Mouse (Mus musculus): ENCODE data around the gene Ly86. TPM values are rescaled to one million over a fixed set of nuclear protein-coding genes. Genes with fewer than 3 reads are reported as not detected.

Gene Ly86
- polyA plus RNA-seq, 1 experiment from 2014 or later: 7.0 TPM

GRCm38 (mm10) chr13:37358112-37358511 lies 13.1 kb downstream of the Ly86 start:
- Histone ChIP-seq H3K4me3 (ENCODE audit: low read depth, low read length) (no peak overlapping the region), H3K9me3 (ENCODE audit: control insufficient read depth, low read length) (no peaks in the 10 kb centered on the region), H3K27me3 (ENCODE audit: control insufficient read depth, insufficient read depth, low read length) (no peaks in the 10 kb centered on the region), H3K4me1 (ENCODE audit: control insufficient read depth, insufficient read depth, low read length) (no peaks in the 10 kb centered on the region), H3K4me2 (no peak overlapping the region), H3K36me3 (ENCODE audit: control insufficient read depth, insufficient read depth, low read length) (no peaks in the 10 kb centered on the region), H3K9ac (ENCODE audit: low read length) (no peak overlapping the region), H3K27ac (ENCODE audit: low read depth, low read length) (no peak overlapping the region)
- no peak for DNase-seq (ENCODE audit: low spot score, missing footprints)
- ATAC-seq (ENCODE audit: low FRiP score): no peak
- 86% methylated on average over 2 of the region's 2 CpGs for WGBS

DNA sequence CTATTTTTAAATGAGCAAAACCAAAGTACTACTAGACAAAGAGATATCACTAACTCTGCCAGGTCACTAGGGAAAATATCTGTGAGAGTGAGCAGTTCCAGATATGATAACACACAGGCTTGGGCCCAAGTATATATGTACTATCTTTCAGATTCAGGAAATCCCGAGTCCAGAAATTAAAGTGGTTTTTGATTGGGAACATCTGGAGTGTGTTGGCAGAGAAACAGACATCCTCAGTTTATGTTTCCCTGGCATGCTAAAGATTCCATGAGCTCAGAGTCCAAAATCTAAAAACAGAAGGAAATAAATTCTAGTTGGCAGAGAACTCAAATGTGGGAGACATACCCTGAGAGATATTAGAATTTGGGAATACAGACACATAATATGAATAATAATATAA lies 16.2 kb downstream of the Ly86 start:
- Histone ChIP-seq H3K9me3 (ENCODE audit: control insufficient read depth, low read length) (no peaks in the 10 kb centered on the region), H3K9ac (ENCODE audit: low read length) (no peak overlapping the region), H3K27ac (ENCODE audit: low read depth, low read length) (no peak overlapping the region), H3K4me2 (no peak overlapping the region), H3K4me1 (ENCODE audit: control insufficient read depth, insufficient read depth, low read length) (no peaks in the 10 kb centered on the region), H3K4me3 (ENCODE audit: low read depth, low read length) (no peak overlapping the region), H3K27me3 (ENCODE audit: control insufficient read depth, insufficient read depth, low read length) (no peaks in the 10 kb centered on the region), H3K36me3 (ENCODE audit: control insufficient read depth, insufficient read depth, low read length) (no peaks in the 10 kb centered on the region)
- WGBS: 80% methylated on average over 1 of the region's 1 CpGs
- ATAC-seq (ENCODE audit: low FRiP score): no peak
- no peak for DNase-seq (ENCODE audit: low spot score, missing footprints)

DNA sequence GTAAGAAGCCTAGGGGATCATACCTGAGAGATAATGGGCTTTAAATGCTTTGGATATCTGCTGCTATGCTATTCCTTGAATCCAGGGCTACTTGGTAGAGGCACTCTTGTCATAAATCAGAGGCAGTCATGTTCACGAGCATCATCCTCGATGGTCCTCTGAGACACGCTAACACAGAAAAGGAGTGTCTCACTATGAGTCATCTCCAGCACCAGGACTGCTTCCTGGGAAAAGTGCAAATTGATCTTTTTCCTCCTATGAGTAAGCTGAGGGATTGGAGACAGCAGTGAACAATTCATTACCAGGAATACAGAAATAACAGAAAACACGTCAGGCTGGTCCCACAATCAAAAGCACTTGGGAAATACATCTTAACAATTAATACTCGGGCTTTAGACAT lies 19.3 kb downstream of the Ly86 start:
- no peak overlapping the region for H3K4me3 ChIP-seq (ENCODE audit: low read depth, low read length)
- no peak for DNase-seq (ENCODE audit: low spot score, missing footprints)
- no peak for ATAC-seq (ENCODE audit: low FRiP score)
- H3K4me1 ChIP-seq (ENCODE audit: control insufficient read depth, insufficient read depth, low read length): no peaks in the 10 kb centered on the region
- WGBS: 81% methylated on average over 5 of the region's 5 CpGs
- no peak overlapping the region for H3K4me2 ChIP-seq
- no peaks in the 10 kb centered on the region for H3K9me3 ChIP-seq (ENCODE audit: control insufficient read depth, low read length)
- H3K9ac ChIP-seq (ENCODE audit: low read length): no peak overlapping the region
- no peaks in the 10 kb centered on the region for H3K36me3 ChIP-seq (ENCODE audit: control insufficient read depth, insufficient read depth, low read length)
- no peaks in the 10 kb centered on the region for H3K27me3 ChIP-seq (ENCODE audit: control insufficient read depth, insufficient read depth, low read length)
- no peak overlapping the region for H3K27ac ChIP-seq (ENCODE audit: low read depth, low read length)

- Histone ChIP-seq H3K27me3 (ENCODE audit: control insufficient read depth, insufficient read depth, low read length) (no peaks in the 10 kb centered on the region), H3K9me3 (ENCODE audit: control insufficient read depth, low read length) (no peaks in the 10 kb centered on the region), H3K4me3 (ENCODE audit: low read depth, low read length) (no peak overlapping the region), H3K9ac (ENCODE audit: low read length) (no peak overlapping the region), H3K4me2 (no peak overlapping the region), H3K27ac (ENCODE audit: low read depth, low read length) (no peak overlapping the region), H3K4me1 (ENCODE audit: control insufficient read depth, insufficient read depth, low read length) (peaks cover 5% of the 10 kb centered on the region; the same call in 1 of the 2 replicates), H3K36me3 (ENCODE audit: control insufficient read depth, insufficient read depth, low read length) (no peaks in the 10 kb centered on the region)
- WGBS: 85% methylated on average over 5 of the region's 5 CpGs
- no peak for ATAC-seq (ENCODE audit: low FRiP score)
- DNase-seq (ENCODE audit: low spot score, missing footprints): no peak
Measured at GRCm38 (mm10) chr13:37376411-37376810, 31.4 kb downstream of the Ly86 start.

DNA sequence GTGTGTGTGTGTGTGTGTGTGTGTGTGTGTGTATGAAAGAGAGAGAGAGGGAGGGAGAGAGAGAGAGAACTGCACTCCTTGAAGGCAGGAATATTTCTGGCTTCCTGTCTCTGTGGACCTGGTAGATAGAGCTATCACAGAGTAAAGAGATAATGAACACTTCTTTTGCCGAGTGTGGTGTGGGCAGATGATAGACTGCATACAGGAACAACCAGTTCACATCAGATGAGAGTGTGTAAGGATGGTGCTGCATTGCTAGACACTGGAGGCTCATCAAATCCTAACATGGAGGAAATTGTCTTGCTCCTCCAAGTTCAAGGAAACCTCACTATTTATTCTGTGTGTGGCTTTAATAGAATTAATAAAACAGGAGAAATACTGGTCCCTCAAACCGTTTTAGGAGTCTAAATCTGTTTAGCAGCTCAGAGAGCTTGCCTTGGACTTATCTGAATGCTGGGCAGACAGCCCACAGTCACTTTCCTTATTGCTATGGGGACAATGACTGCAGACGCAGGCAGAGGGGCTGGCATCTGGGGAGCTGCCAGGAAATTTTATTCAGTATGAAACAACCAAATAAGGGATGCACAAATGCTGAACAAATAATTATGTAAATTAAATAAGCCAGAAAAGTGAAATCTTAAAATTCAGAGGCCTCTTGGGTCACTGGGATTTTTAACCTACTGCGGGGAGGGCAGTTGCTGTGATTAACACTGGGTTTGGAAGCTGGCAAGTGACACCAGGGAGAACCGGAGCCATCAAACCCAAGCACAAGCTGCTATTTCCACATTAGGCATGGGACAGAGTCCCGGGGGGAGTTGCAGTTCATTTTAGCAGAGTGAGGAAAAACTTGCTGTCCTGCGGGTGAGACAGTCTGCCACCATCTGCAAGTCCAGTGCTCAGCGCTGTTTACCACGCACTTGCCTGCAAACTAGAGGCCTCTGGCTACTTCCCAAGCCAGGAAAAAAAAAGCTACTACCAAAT lies 43.5 kb downstream of the Ly86 start:
- no peak overlapping the region for H3K27ac ChIP-seq (ENCODE audit: low read depth, low read length)

DNA sequence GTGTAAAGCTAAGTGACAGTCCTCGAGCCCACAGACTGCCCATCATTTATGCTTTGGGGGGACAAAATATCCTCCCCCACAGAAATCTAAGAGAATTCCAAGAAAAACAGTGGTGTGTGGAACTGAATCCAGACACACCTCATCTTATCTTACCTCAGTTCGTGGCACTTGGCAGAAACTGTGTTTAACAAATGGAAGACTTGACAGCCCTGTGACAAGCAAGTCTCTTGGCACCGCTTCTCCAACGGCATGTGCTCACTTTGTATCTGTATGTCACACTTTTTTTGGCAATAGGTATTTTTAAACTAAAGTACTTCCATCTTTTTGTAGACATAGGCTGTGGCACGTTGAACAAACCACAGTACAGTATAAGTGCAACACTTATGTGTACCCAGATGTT lies 44.3 kb downstream of the Ly86 start:
- H3K36me3 ChIP-seq (ENCODE audit: control insufficient read depth, insufficient read depth, low read length): no peaks in the 10 kb centered on the region
- H3K9ac ChIP-seq (ENCODE audit: low read length): no peak overlapping the region
- H3K27ac ChIP-seq (ENCODE audit: low read depth, low read length): no peak overlapping the region
- no peaks in the 10 kb centered on the region for H3K9me3 ChIP-seq (ENCODE audit: control insufficient read depth, low read length)
- 88% methylated on average over 5 of the region's 5 CpGs for WGBS
- DNase-seq (ENCODE audit: low spot score, missing footprints): no peak
- no peak overlapping the region for H3K4me3 ChIP-seq (ENCODE audit: low read depth, low read length)
- no peaks in the 10 kb centered on the region for H3K27me3 ChIP-seq (ENCODE audit: control insufficient read depth, insufficient read depth, low read length)
- ATAC-seq (ENCODE audit: low FRiP score): no peak
- no peaks in the 10 kb centered on the region for H3K4me1 ChIP-seq (ENCODE audit: control insufficient read depth, insufficient read depth, low read length)
- H3K4me2 ChIP-seq: no peak overlapping the region

More for the DNA sequence above, 43.5 kb downstream of the Ly86 start:
- WGBS: 72% methylated on average over 9 of the region's 9 CpGs
- H3K4me1 ChIP-seq (ENCODE audit: control insufficient read depth, insufficient read depth, low read length): no peaks in the 10 kb centered on the region
- H3K27me3 ChIP-seq (ENCODE audit: control insufficient read depth, insufficient read depth, low read length): no peaks in the 10 kb centered on the region
- no peak overlapping the region for H3K4me3 ChIP-seq (ENCODE audit: low read depth, low read length)
- H3K9me3 ChIP-seq (ENCODE audit: control insufficient read depth, low read length): no peaks in the 10 kb centered on the region
- ATAC-seq (ENCODE audit: low FRiP score) (no peak), DNase-seq (ENCODE audit: low spot score, missing footprints) (no peak)
- no peaks in the 10 kb centered on the region for H3K36me3 ChIP-seq (ENCODE audit: control insufficient read depth, insufficient read depth, low read length)
- no peak overlapping the region for H3K9ac ChIP-seq (ENCODE audit: low read length)
- no peak overlapping the region for H3K4me2 ChIP-seq

- DNase-seq (ENCODE audit: low spot score, missing footprints) (no peak), ATAC-seq (ENCODE audit: low FRiP score) (no peak)
- no peak overlapping the region for H3K4me3 ChIP-seq (ENCODE audit: low read depth, low read length)
- no peak overlapping the region for H3K9ac ChIP-seq (ENCODE audit: low read length)
- no peaks in the 10 kb centered on the region for H3K36me3 ChIP-seq (ENCODE audit: control insufficient read depth, insufficient read depth, low read length)
- H3K4me1 ChIP-seq (ENCODE audit: control insufficient read depth, insufficient read depth, low read length): no peaks in the 10 kb centered on the region
- no peaks in the 10 kb centered on the region for H3K9me3 ChIP-seq (ENCODE audit: control insufficient read depth, low read length)
- no peak overlapping the region for H3K27ac ChIP-seq (ENCODE audit: low read depth, low read length)
- H3K4me2 ChIP-seq: no peak overlapping the region
- no peaks in the 10 kb centered on the region for H3K27me3 ChIP-seq (ENCODE audit: control insufficient read depth, insufficient read depth, low read length)
- WGBS: 81% methylated on average over 4 of the region's 4 CpGs
Measured at GRCm38 (mm10) chr13:37398791-37399190, 53.8 kb downstream of the Ly86 start.

DNA sequence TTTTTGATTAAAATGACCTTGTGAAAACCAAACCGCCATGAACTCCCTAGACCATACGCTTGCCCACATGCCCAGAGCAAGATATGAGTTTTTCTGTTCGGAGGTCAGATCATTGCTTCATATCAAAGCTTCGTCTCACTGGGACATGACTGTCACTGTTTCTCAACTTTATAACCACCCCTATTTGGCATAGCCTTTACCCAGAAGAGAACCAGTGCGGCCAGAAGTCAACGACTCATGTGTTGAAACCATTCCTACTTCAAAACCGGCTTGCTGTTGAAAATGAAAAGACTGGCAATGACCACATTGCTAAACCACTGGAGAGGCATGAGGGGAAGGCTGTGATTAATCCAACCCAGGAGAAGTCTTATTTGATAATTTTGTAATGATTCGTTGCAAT lies 54.3 kb downstream of the Ly86 start:
- no peaks in the 10 kb centered on the region for H3K4me1 ChIP-seq (ENCODE audit: control insufficient read depth, insufficient read depth, low read length)
- WGBS: 90% methylated on average over 8 of the region's 8 CpGs
- no peaks in the 10 kb centered on the region for H3K36me3 ChIP-seq (ENCODE audit: control insufficient read depth, insufficient read depth, low read length)
- no peak overlapping the region for H3K27ac ChIP-seq (ENCODE audit: low read depth, low read length)
- DNase-seq (ENCODE audit: low spot score, missing footprints): no peak
- H3K27me3 ChIP-seq (ENCODE audit: control insufficient read depth, insufficient read depth, low read length): no peaks in the 10 kb centered on the region
- ATAC-seq (ENCODE audit: low FRiP score): no peak
- H3K4me3 ChIP-seq (ENCODE audit: low read depth, low read length): no peak overlapping the region
- H3K4me2 ChIP-seq: no peak overlapping the region
- H3K9me3 ChIP-seq (ENCODE audit: control insufficient read depth, low read length): no peaks in the 10 kb centered on the region
- H3K9ac ChIP-seq (ENCODE audit: low read length): no peak overlapping the region

- H3K4me1 ChIP-seq (ENCODE audit: control insufficient read depth, insufficient read depth, low read length): no peaks in the 10 kb centered on the region
- ATAC-seq (ENCODE audit: low FRiP score): no peak
- WGBS: 25% methylated on average over 3 of the region's 3 CpGs
Measured at GRCm38 (mm10) chr13:37402421-37402820, 57.4 kb downstream of the Ly86 start.

More at GRCm38 (mm10) chr13:37402421-37402820, 57.4 kb downstream of the Ly86 start:
- Histone ChIP-seq H3K9me3 (ENCODE audit: control insufficient read depth, low read length) (no peaks in the 10 kb centered on the region), H3K27ac (ENCODE audit: low read depth, low read length) (no peak overlapping the region), H3K4me2 (no peak overlapping the region), H3K27me3 (ENCODE audit: control insufficient read depth, insufficient read depth, low read length) (no peaks in the 10 kb centered on the region), H3K9ac (ENCODE audit: low read length) (no peak overlapping the region), H3K4me3 (ENCODE audit: low read depth, low read length) (no peak overlapping the region), H3K36me3 (ENCODE audit: control insufficient read depth, insufficient read depth, low read length) (no peaks in the 10 kb centered on the region)
- no peak for DNase-seq (ENCODE audit: low spot score, missing footprints)

Measured in midbrain, embryonic 11.5 days (tissue).